Mouse (Mus musculus) cerebellum, adult 11 months (tissue): ENCODE results near the gene Rwdd1.
"Not testable (repeated sequence)": the region's sequence is repeated elsewhere in the genome, so short reads cannot be mapped to it uniquely, and the experiment has no call there.

Experiments used
- DNase-seq: peaks from one replicate; pipeline ENCODE4 v3.0.0; 2022

Rwdd1 gene

GRCm38 (mm10) chr10:34019302-34020075 lies at the start of gene Rwdd1:
TSS of gene Rwdd1 (minus strand) at chr10:34019624.
- DNase-seq, result peak; percentile 97

DNA sequence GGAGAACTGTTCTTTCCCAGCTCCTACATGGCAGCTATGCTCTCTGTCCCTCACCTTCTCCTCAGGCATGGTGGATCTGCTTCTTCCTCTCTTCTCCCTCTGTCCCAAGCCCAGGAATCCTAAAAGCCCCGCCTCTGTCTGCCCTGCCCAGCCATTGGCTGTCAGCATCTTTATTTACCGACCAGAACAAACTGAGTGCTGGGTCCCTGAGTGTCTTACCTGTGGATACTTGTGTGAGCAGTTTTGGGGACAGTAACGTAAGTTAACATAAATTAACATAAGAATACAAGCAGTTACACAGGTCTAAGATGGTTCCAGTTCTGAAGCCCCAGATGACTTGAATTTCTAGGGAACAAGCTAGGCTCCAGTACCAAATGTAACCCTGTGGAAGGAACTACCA lies 47.2 kb upstream of the Rwdd1 start:
- no peak for DNase-seq

DNA sequence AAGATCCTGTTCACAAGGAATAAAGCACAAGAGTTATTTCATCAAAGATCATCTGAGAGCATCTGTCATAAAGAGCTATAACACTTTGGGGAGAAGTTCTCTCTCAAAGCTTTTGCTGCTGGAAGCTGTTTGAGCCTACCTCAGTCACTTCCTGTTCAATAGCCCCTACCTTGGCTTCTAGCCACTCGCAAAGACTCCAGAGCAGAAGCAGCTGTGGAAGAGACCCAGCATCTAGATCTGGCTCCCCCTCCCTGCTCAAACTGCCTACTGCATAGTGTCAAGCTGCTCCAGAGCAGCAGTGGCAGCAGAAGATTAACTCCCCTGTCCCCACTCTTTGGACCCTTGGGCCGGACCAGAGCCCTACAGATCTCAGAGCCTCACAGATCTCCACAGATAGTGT lies 34.6 kb upstream of the Rwdd1 start:
- no peak for DNase-seq

- no peak for DNase-seq
Measured at GRCm38 (mm10) chr10:34044210-34044609, 24.8 kb upstream of the Rwdd1 start, which contains the start of gene Calhm4. TSS of gene Calhm4 (minus strand) at chr10:34044310.

- no peak for DNase-seq
Measured at GRCm38 (mm10) chr10:34037401-34037800, 18.0 kb upstream of the Rwdd1 start, which contains the start of gene Trappc3l. TSS of gene Trappc3l (plus strand) at chr10:34037597.

GRCm38 (mm10) chr10:34036587-34036986 lies 17.2 kb upstream of the Rwdd1 start:
- DNase-seq, result no peak

GRCm38 (mm10) chr10:34033630-34034305 lies 14.3 kb upstream of the Rwdd1 start:
- peak; percentile 29 for DNase-seq

DNA sequence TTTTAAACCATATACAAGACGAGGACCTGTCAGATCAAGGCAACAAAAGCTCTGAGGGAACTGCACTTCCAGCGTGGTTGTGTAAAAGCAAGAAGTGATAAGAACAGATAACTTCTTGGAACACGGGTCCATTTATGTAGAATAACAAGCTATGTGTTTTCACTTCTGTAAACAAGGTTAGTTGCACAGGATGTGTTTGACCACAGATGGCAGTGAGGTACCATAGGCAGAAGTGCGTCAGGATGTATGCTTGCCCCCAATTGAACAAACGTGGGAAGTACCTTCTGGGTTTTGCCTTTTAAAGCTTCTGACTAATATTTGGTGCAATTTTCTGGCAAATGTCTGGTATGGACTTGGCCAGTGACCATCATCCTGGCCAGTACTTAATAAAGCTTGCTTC lies 10.9 kb upstream of the Rwdd1 start:
- DNase-seq, result no peak

DNA sequence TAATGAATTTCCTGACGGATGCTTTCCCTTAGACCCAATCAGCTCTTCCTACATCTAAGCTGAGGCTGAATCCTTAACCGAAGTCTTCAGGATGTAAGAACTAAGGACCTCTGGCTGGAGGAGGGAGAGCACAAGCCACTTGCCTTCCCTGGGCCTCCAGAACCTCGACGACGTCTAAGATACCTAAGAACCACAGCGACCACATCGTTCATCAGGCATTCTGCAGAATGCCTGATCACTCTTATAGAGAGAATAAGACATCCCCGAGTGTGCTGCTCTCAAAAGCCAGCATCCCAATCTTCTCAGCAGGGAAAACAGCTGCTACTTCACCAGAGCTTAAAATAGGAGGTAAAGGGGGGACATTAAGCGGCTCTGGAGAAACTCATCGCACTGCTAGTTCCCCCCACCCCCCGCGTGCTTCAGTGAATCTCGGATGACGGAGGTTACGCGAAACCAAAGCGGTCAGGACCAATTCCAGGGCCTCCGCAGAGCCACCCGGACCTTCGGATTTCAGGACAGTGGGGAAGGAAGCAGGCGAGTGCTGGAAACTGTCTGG lies 600 bp downstream of the Rwdd1 start:
- peak; percentile 8 for DNase-seq

- no peak for DNase-seq
Measured at GRCm38 (mm10) chr10:34013241-34013640, 6.2 kb downstream of the Rwdd1 start.

DNA sequence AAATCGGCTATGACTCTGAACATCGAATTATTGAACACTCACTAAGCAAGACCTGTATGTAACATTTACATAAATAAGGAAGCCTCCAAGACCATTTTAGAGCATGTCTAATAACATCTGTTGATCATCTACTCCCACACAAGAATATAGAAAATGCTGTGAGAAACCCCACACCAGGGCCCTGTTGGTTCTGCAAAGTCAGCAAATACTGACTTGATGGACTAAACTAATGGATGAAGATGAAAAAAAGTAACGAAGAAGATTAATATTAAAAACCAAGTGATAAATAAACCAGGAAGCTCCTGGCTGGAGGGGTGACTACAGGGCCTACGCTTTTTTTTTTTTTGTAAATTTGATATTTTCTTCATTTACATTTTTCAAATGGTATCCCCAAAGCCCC lies 6.8 kb downstream of the Rwdd1 start:
- DNase-seq, result no peak

GRCm38 (mm10) chr10:33998397-33998796 lies 21.0 kb downstream of the Rwdd1 start:
- no peak for DNase-seq

GRCm38 (mm10) chr10:33996686-33997085 lies 22.7 kb downstream of the Rwdd1 start:
- not testable (repeated sequence) for DNase-seq

DNA sequence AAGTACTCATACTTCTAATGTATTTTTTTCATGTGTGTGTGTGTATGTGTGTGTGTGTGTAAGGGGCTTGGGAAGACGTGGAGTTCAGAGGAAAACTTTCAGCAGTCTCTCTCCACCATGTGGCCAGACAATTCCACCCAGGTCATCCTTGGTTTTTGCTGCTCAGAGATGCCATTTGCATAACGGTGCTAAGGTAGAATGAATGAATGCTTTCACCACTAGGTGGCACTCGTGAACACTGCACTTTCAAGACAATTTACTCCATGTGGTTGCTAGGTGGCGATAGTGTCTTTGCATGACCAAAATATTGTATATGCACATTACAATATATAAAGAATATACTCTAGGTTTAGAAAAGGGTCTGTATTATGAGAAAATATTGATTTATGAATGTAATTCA lies 32.7 kb downstream of the Rwdd1 start:
- peak; percentile 42 for DNase-seq

- DNase-seq, result no peak
Measured at GRCm38 (mm10) chr10:33974781-33975494, 44.5 kb downstream of the Rwdd1 start.

- DNase-seq, result no peak
Measured at GRCm38 (mm10) chr10:33952509-33952908, 66.9 kb downstream of the Rwdd1 start.

DNA sequence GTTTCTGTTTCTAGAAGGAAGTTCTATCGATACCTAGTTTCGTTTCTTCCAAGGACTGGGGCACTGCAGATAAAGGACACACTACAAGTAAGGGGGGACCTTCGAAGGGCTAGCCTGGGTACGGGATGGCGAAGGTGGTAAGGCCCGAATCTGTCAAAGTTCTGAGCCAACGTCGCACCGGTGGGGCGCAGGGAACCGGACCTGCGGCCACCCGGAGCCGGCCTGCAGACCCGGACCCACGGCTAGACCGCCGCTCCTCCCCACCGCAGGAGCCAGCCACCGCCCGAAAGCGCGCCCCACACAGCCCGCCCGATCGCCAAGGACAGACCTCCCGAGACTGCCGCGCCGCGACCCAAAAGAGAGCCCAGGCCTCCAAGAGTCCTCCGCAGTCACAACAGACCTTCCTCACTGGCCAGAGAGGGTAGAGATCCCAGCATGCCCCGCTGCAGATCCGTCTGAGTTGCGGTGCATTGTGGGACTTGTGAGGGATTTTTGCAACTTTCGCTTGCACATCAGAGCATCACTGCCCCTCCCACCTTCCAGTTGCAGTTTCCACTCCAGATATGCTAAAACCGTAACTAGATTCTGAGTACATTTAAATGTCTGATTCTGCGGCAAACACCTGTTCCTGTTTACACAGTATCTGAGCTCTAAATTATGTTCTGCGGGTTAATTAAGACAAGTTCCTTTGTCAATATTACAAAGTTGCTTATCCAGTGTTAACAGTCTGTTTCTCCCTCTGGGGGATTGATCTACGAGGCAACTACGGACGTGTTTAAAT lies 68.4 kb downstream of the Rwdd1 start, which contains the start of gene Zup1:
TSS of gene Zup1 (minus strand) at position 467 of the 781 bp plus-strand sequence.
- DNase-seq, result peak; percentile 65
